Mouse (Mus musculus) heart, postnatal 0 days (tissue): ENCODE measurements around the gene Mrpl45.

Experiments used
- CTCF ChIP-seq: IDR thresholded peaks from 2 replicates; pipeline ENCODE4 v1.5.1; 2016; ENCODE audit warnings: antibody characterized with exemption, control low read depth, low read depth
- EP300 ChIP-seq: IDR thresholded peaks from 2 replicates; pipeline ENCODE4 v1.6.1; 2016; ENCODE audit warnings: antibody characterized with exemption, low read depth

- no peak for TF ChIP-seq EP300
- TF ChIP-seq CTCF: no peak
Observed at GRCm38 (mm10) chr11:97285852-97286775, 29.4 kb upstream of the Mrpl45 start.
